Mouse (Mus musculus) forebrain, embryonic 12.5 days (tissue): Measurements from ENCODE around the gene Adamts17. TPM values are rescaled to one million over a fixed set of nuclear protein-coding genes. Genes with fewer than 3 reads are reported as not detected.

Experiments
- ATAC-seq: fragments of 200-750 bp; cut with Nextera tagmentation; 2 replicates; pipeline ENCODE4 v1.8.0; 2017; ENCODE audit warnings: moderate TSS enrichment; ENCODE audit not compliant: low FRiP score
- H3K27ac ChIP-seq: fragments of 300-500 bp; sonication (generic); 2 replicates; pipeline ENCODE4 v1.5.1; 2016; ENCODE audit warnings: mild to moderate bottlenecking
- H3K27me3 ChIP-seq: fragments of 300-500 bp; sonication (generic); 2 replicates; pipeline ENCODE4 v1.6.1; 2016; ENCODE audit warnings: mild to moderate bottlenecking
- H3K36me3 ChIP-seq: fragments of 300-500 bp; sonication (generic); replicated peaks from 2 replicates; pipeline ENCODE4 v1.6.1; 2016; ENCODE audit warnings: mild to moderate bottlenecking
- H3K4me1 ChIP-seq: fragments of 300-500 bp; sonication (generic); 2 replicates; pipeline ENCODE4 v1.6.1; 2016
- H3K4me2 ChIP-seq: fragments of 300-500 bp; sonication (generic); 2 replicates; pipeline ENCODE4 v1.6.1; 2016; ENCODE audit warnings: mild to moderate bottlenecking, moderate library complexity
- H3K4me3 ChIP-seq: fragments of 300-500 bp; sonication (generic); replicated peaks from 2 replicates; pipeline ENCODE4 v1.5.1; 2016; ENCODE audit warnings: mild to moderate bottlenecking
- H3K9ac ChIP-seq: fragments of 300-500 bp; sonication (generic); 2 replicates; pipeline ENCODE4 v1.6.1; 2016; ENCODE audit warnings: mild to moderate bottlenecking
- H3K9me3 ChIP-seq: fragments of 300-500 bp; sonication (generic); 2 replicates; pipeline ENCODE4 v1.6.1; 2016
- WGBS: fragments of 180-500 bp; shearing (Covaris S2); methylation state at CpG from one replicate; pipeline ENCODE4 v1.1.7; 2016; 5-methylcytosine and 5-hydroxymethylcytosine counted together
- polyA plus RNA-seq: library from polyadenylated mRNA; unstranded; fragments of >200 nt; fragmentation: Nextera tagmentation; extraction: Ambion mirVana; gene quantifications from 2 replicates; pipeline ENCODE4 v1.2.1, GENCODE M21; 2016

The Adamts17 gene
- polyA plus RNA-seq, 1 experiment from 2014 or later: 2.1 TPM

GRCm38 (mm10) chr7:67168288-67168687, 328.8 kb downstream of the Adamts17 start:
- H3K4me2 ChIP-seq: no peak overlapping the region
- no peak overlapping the region for H3K27ac ChIP-seq
- H3K27me3 ChIP-seq: no peaks in the 10 kb centered on the region
- H3K9ac ChIP-seq: no peak overlapping the region
- H3K4me3 ChIP-seq: no peak overlapping the region
- 83% methylated on average over 9 of the region's 9 CpGs for WGBS
- H3K4me1 ChIP-seq: no peaks in the 10 kb centered on the region
- H3K9me3 ChIP-seq: no peaks in the 10 kb centered on the region
- H3K36me3 ChIP-seq: no peaks in the 10 kb centered on the region
- no peak for ATAC-seq

- Histone ChIP-seq H3K4me2 (no peak overlapping the region), H3K36me3 (no peaks in the 10 kb centered on the region), H3K27me3 (no peaks in the 10 kb centered on the region), H3K9me3 (no peaks in the 10 kb centered on the region), H3K4me3 (no peak overlapping the region), H3K4me1 (no peaks in the 10 kb centered on the region), H3K27ac (no peak overlapping the region), H3K9ac (no peak overlapping the region)
- no peak for ATAC-seq
- WGBS: 86% methylated on average over 9 of the region's 9 CpGs
Observed at GRCm38 (mm10) chr7:67168763-67169569, 329.4 kb downstream of the Adamts17 start.

GRCm38 (mm10) chr7:67173522-67174195, 334.1 kb downstream of the Adamts17 start:
- Histone ChIP-seq H3K9ac (no peak overlapping the region), H3K9me3 (no peaks in the 10 kb centered on the region), H3K27me3 (no peaks in the 10 kb centered on the region), H3K4me2 (no peak overlapping the region), H3K27ac (no peak overlapping the region), H3K36me3 (no peaks in the 10 kb centered on the region), H3K4me1 (no peaks in the 10 kb centered on the region), H3K4me3 (no peak overlapping the region)
- WGBS: 27% methylated on average over 2 of the region's 2 CpGs
- no peak for ATAC-seq

GRCm38 (mm10) chr7:67183786-67184185, 344.3 kb downstream of the Adamts17 start:
- Histone ChIP-seq H3K9ac (no peak overlapping the region), H3K36me3 (no peaks in the 10 kb centered on the region), H3K9me3 (no peaks in the 10 kb centered on the region), H3K4me2 (no peak overlapping the region), H3K4me1 (0 out of 2 replicates have a peak, but pooled peaks cover 3% of the 10 kb centered on the region), H3K27me3 (no peaks in the 10 kb centered on the region), H3K27ac (no peak overlapping the region), H3K4me3 (no peak overlapping the region)
- 12% methylated on average over 4 of the region's 4 CpGs for WGBS
- ATAC-seq: no peak

GRCm38 (mm10) chr7:67199412-67199811, 359.9 kb downstream of the Adamts17 start:
- H3K9me3 ChIP-seq: no peaks in the 10 kb centered on the region
- H3K9ac ChIP-seq: no peak overlapping the region
- no peaks in the 10 kb centered on the region for H3K27me3 ChIP-seq
- H3K4me1 ChIP-seq: no peaks in the 10 kb centered on the region
- H3K36me3 ChIP-seq: no peaks in the 10 kb centered on the region
- no peak overlapping the region for H3K4me3 ChIP-seq
- 23% methylated on average over 10 of the region's 10 CpGs for WGBS
- no peak for ATAC-seq
- no peak overlapping the region for H3K4me2 ChIP-seq
- H3K27ac ChIP-seq: no peak overlapping the region

Other genes with a start within 250 kb of the Adamts17 start
- 17.9 and 18.5 TPM in 2 replicates for gene Asb7, start 150.1 kb upstream of the Adamts17 start, polyA plus RNA-seq
- gene Lins1, start 149.8 kb upstream of the Adamts17 start, polyA plus RNA-seq: 22.4 and 25.2 TPM in 2 replicates
- 0.96 and 1.4 TPM in 2 replicates for gene Cers3, start 96.2 kb upstream of the Adamts17 start, polyA plus RNA-seq